Mouse (Mus musculus) midbrain, embryonic 14.5 days (tissue): ENCODE measurements around the gene Foxred1. TPM values are rescaled to one million over a fixed set of nuclear protein-coding genes. Genes with fewer than 3 reads are reported as not detected.

ENCODE experiments used
- ATAC-seq: fragments of 200-750 bp; cut with Nextera tagmentation; 2 replicates; pipeline ENCODE4 v1.8.0; 2017; ENCODE audit warnings: moderate number of reproducible peaks, moderate library complexity; ENCODE audit not compliant: low FRiP score, low TSS enrichment
- DNase-seq: peaks from one replicate; pipeline ENCODE4 v3.0.0-alpha.2; 2015
- H3K27ac ChIP-seq: fragments of 300-500 bp; sonication (generic); replicated peaks from 2 replicates; pipeline ENCODE4 v1.5.1; 2014; ENCODE audit warnings: mild to moderate bottlenecking, low read depth, low read length, moderate library complexity
- H3K27me3 ChIP-seq: fragments of 300-500 bp; sonication (generic); 2 replicates; pipeline ENCODE4 v1.6.1; 2014; ENCODE audit warnings: low read length, control low read depth, mixed read lengths; ENCODE audit not compliant: control insufficient read depth, insufficient read depth
- H3K36me3 ChIP-seq: fragments of 300-500 bp; sonication (generic); 2 replicates; pipeline ENCODE4 v1.6.1; 2014; ENCODE audit warnings: low read length, control low read depth; ENCODE audit not compliant: control insufficient read depth, insufficient read depth
- H3K4me1 ChIP-seq: fragments of 300-500 bp; sonication (generic); 2 replicates; pipeline ENCODE4 v1.6.1; 2014; ENCODE audit warnings: mild to moderate bottlenecking, antibody characterized with exemption, low read length, control low read depth; ENCODE audit not compliant: control insufficient read depth, insufficient read depth
- H3K4me2 ChIP-seq: fragments of 300-500 bp; sonication (generic); 2 replicates; pipeline ENCODE4 v1.6.1; 2014; ENCODE audit warnings: mild to moderate bottlenecking, low read length, moderate library complexity
- H3K4me3 ChIP-seq: fragments of 300-500 bp; sonication (generic); replicated peaks from 2 replicates; pipeline ENCODE4 v1.5.1; 2014; ENCODE audit warnings: low read depth, low read length
- H3K9ac ChIP-seq: fragments of 300-500 bp; sonication (generic); replicated peaks from 2 replicates; pipeline ENCODE4 v1.6.1; 2014; ENCODE audit warnings: mild to moderate bottlenecking, low read length, moderate library complexity
- H3K9me3 ChIP-seq: fragments of 300-500 bp; sonication (generic); 2 replicates; pipeline ENCODE4 v1.6.1; 2016; ENCODE audit warnings: low read length, control low read depth, mixed read lengths; ENCODE audit not compliant: control insufficient read depth
- WGBS: fragments of 180-500 bp; shearing (Covaris S2); extraction: QIAGEN DNeasy Blood & Tissue Kit; methylation state at CpG from one replicate; pipeline ENCODE4 v1.1.7; 2014; 5-methylcytosine and 5-hydroxymethylcytosine counted together
- polyA plus RNA-seq: library from polyadenylated mRNA; unstranded; fragments of >200 nt; fragmentation: Nextera tagmentation; extraction: Ambion mirVana; gene quantifications from 2 replicates; pipeline ENCODE4 v1.2.1, GENCODE M21; 2014

Foxred1 gene
- 32.9 and 40.6 TPM in 2 replicates for polyA plus RNA-seq

DNA sequence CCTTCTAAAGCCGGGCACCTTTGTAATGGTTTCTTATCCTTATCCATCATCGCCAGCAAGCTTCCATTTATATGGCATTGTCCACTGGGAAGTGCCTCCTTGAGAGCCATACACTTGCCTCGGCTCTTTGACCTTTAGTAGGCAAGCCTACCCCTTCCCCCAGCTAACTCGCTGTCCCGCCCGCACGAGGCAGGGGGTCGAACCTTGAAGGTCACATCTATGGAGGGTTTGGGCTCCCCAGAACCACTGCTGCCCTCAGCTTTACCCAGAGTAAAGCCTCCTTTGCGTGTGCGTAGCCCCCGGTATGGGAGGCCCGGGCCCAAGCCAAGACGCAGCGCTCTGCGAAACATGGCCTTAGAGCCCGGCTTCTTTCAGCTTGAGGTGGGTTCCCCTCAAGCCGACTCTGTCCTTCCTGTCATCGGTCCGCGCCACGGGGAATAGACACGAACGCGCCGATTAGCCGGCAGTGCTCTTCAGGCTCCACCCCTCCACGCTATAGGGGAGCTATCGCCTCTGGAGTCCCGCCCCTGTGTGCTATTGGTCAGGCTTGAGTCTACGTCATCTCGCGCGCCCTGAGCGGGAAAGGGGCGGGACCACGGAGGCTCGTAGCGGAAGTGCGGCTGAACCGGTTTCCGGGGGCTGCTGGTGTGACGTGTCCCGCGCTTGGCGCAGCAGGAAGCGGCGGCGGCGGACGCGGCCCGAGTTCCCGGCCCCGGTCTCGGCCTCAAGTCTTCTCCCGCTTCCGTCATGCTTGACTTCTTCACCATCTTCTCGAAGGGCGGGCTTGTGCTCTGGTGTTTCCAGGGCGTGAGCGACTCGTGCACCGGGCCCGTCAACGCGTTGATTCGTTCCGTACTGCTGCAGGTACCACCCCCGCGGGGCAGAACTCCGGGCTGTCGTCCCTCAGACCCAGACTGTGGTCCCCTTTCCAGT, at the start of gene Foxred1:
Foxred1 (minus strand) TSS at position 514 of the 933 bp plus-strand sequence.
- Histone ChIP-seq H3K27me3 (no peaks in the 10 kb centered on the region), H3K4me3 (peak within 1 kb of the TSS; percentile 85), H3K27ac (peak within 1 kb of the TSS; percentile 91), H3K9ac (peak within 1 kb of the TSS; percentile 82), H3K36me3 (peaks cover 55% of the 10 kb centered on the region), H3K4me2 (peak within 1 kb of the TSS; percentile 95), H3K9me3 (no peaks in the 10 kb centered on the region), H3K4me1 (peaks cover 15% of the 10 kb centered on the region)
- WGBS, result under 1% methylated on average over 72 of the region's 72 CpGs
- DNase-seq (peak; percentile 100), ATAC-seq (peak; percentile 100)

DNA sequence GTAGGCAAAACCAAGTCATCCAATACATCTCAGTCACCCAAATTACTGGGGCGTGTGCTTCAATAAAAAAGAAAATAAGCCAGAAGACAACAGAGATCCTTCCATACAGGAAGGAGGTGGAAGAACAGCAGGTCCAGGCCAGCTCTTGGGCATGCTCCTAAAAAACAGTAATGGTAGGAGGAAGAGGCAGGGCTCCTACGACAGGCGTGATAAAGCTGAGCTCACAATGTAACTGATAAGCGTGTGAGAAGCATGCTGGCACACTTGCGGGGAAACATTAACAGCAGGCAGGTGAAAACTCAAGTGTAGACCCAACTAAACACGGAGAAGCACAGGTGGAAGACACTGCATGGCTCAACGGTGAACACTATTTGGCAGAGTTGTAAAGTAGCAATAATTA, 46.5 kb upstream of the Foxred1 start:
- WGBS, result 96% methylated on average over 7 of the region's 7 CpGs
- Histone ChIP-seq H3K4me2 (no peak overlapping the region), H3K27me3 (no peaks in the 10 kb centered on the region), H3K36me3 (0 out of 2 replicates have a peak, but pooled peaks cover 2% of the 10 kb centered on the region), H3K4me3 (no peak overlapping the region), H3K27ac (no peak overlapping the region), H3K9me3 (no peaks in the 10 kb centered on the region), H3K4me1 (no peaks in the 10 kb centered on the region), H3K9ac (no peak overlapping the region)
- ATAC-seq (no peak), DNase-seq (no peak)

DNA sequence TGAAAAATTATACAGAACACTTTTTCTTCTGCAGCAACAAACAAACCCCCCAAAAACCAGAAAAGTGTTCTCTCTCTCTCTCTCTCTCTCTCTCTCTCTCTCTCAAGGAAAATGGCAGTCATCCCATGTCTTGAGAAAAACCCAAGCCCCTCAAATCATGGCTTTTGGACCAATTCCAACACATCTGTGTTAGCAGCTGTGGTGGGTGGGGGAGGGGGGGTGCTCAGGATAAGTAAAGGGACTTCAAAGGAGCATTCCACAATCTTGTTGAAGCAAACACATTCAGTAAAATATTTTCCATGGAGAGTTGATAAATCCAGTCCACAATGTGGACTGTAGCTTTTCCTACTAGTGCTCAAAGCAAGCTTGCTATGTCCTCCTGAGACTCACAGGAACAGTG, 38.6 kb upstream of the Foxred1 start:
- DNase-seq (peak; percentile 37), ATAC-seq (no peak)
- no peak overlapping the region for H3K9ac ChIP-seq
- H3K9me3 ChIP-seq, result no peaks in the 10 kb centered on the region
- no peak overlapping the region for H3K4me3 ChIP-seq
- 0 out of 2 replicates have a peak, but pooled peaks cover 3% of the 10 kb centered on the region for H3K36me3 ChIP-seq
- H3K27ac ChIP-seq, result no peak overlapping the region
- H3K27me3 ChIP-seq, result no peaks in the 10 kb centered on the region
- H3K4me2 ChIP-seq, result no peak overlapping the region
- no peaks in the 10 kb centered on the region for H3K4me1 ChIP-seq

GRCm38 (mm10) chr9:35247405-35247804, 36.5 kb upstream of the Foxred1 start:
- no peak for DNase-seq
- H3K9me3 ChIP-seq, result no peaks in the 10 kb centered on the region
- H3K4me1 ChIP-seq, result no peaks in the 10 kb centered on the region
- H3K4me3 ChIP-seq, result no peak overlapping the region
- H3K27me3 ChIP-seq, result no peaks in the 10 kb centered on the region
- H3K9ac ChIP-seq, result no peak overlapping the region
- 96% methylated on average over 2 of the region's 2 CpGs for WGBS
- ATAC-seq, result no peak
- H3K27ac ChIP-seq, result no peak overlapping the region
- H3K4me2 ChIP-seq, result no peak overlapping the region
- 0 out of 2 replicates have a peak, but pooled peaks cover 6% of the 10 kb centered on the region for H3K36me3 ChIP-seq

DNA sequence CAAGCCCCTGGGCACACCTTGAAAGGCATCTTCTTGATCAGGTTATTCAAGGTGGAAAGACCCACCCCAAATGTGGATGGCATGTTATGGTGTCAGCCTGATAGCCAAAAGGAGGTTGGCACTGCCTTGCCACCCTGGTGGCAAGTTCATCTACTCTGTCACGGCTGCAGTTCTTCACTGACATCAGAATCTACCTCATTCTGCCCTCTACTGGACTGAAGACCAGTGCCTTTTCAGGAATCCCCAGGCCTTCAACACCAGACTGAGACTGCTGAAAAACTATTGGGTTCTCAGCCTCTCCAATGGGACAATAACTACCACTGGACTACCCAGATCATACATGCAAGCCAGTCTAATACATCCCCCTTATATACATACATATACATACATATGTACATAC, 28.9 kb upstream of the Foxred1 start:
- no peak overlapping the region for H3K9ac ChIP-seq
- no peaks in the 10 kb centered on the region for H3K4me1 ChIP-seq
- H3K4me3 ChIP-seq, result no peak overlapping the region
- H3K27ac ChIP-seq, result no peak overlapping the region
- H3K9me3 ChIP-seq, result no peaks in the 10 kb centered on the region
- DNase-seq (no peak), ATAC-seq (no peak)
- peaks cover 12% of the 10 kb centered on the region for H3K36me3 ChIP-seq
- 76% methylated on average over 1 of the region's 1 CpGs for WGBS
- no peaks in the 10 kb centered on the region for H3K27me3 ChIP-seq
- no peak overlapping the region for H3K4me2 ChIP-seq

- DNase-seq (no peak), ATAC-seq (no peak)
- 87% methylated on average over 6 of the region's 6 CpGs for WGBS
- no peaks in the 10 kb centered on the region for H3K27me3 ChIP-seq
- H3K4me1 ChIP-seq, result no peaks in the 10 kb centered on the region
- peaks cover 18% of the 10 kb centered on the region for H3K36me3 ChIP-seq
- H3K4me3 ChIP-seq, result no peak overlapping the region
- H3K9ac ChIP-seq, result no peak overlapping the region
- H3K4me2 ChIP-seq, result no peak overlapping the region
- H3K9me3 ChIP-seq, result no peaks in the 10 kb centered on the region
- no peak overlapping the region for H3K27ac ChIP-seq
Measured at GRCm38 (mm10) chr9:35238915-35239571, 28.2 kb upstream of the Foxred1 start.

- Histone ChIP-seq H3K27me3 (no peaks in the 10 kb centered on the region), H3K27ac (no peak overlapping the region), H3K4me1 (no peaks in the 10 kb centered on the region), H3K36me3 (peaks cover 20% of the 10 kb centered on the region), H3K4me2 (no peak overlapping the region), H3K9ac (no peak overlapping the region), H3K9me3 (no peaks in the 10 kb centered on the region), H3K4me3 (no peak overlapping the region)
- WGBS, result 98% methylated on average over 1 of the region's 1 CpGs
- no peak for ATAC-seq
- no peak for DNase-seq
Measured at GRCm38 (mm10) chr9:35238371-35238770, 27.5 kb upstream of the Foxred1 start.

DNA sequence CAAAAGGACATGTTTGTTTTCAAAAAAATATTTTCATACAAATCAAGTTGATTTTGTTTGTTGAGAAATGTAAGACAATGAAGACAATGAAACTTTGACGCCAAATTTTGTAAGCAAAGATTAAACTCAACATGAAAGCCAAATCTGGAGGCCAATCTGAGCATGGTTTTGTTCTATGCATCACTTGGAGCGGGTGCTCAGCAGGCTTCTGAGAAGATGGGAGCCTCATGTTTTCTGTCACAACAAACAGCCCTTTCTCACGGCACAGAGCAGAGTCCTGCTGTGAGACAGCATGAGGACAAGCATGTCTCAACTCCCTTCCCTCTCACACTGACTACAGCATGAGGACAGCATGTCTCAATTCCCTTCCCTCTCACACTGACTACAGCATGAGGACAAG, 25.1 kb upstream of the Foxred1 start:
- H3K36me3 ChIP-seq, result peaks cover 35% of the 10 kb centered on the region
- H3K27ac ChIP-seq, result no peak overlapping the region
- ATAC-seq, result no peak
- H3K4me3 ChIP-seq, result no peak overlapping the region
- H3K4me1 ChIP-seq, result no peaks in the 10 kb centered on the region
- 53% methylated on average over 3 of the region's 3 CpGs for WGBS
- H3K9ac ChIP-seq, result no peak overlapping the region
- H3K27me3 ChIP-seq, result no peaks in the 10 kb centered on the region
- no peak for DNase-seq
- H3K4me2 ChIP-seq, result no peak overlapping the region
- no peaks in the 10 kb centered on the region for H3K9me3 ChIP-seq
